18 mouse cellular contexts compared by ENCODE assay signal in the genomic region with DNA sequence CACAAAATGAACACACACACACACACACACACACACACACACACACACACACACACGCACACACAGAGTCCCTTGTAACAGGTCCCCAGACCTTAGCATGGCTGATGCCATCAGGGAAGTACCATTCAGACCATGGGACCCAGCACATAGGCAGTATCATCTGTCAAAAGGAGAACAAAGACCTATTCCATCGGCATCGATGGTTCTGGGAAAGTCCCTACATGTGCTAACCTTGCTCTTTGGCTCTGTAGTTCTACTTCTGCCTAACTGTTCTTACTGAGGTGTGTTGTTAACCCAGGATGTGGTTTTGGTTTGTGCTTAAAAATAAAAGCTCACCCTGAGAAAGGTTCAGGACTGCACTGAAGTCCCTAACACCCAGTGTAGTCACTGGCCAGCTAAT.
A peak's percentile ranks its signal among the peaks of the same experiment; 100 is the strongest.
DNase-seq lines count a peak whose midpoint lies in the region; ATAC-seq and TF ChIP-seq lines count a peak whose summit lies in the region.
"Had no signal": no experiment of that assay in that cellular context is flagged by ENCODE, and none has a peak within 500 bp of the region (broad histone marks: within the 10 kb centered on the region; RNA-seq: fewer than 3 reads in every experiment).

No protein-coding gene starts in this region.

- peak; percentile 97 for ATAC-seq in activated CD4-positive, CD25-positive, alpha-beta regulatory T cell, adult 4 months
- ATAC-seq: forebrain, embryonic 15.5 days; intestine, embryonic 16.5 days had no signal

- no peak overlapping the region for H3K27ac ChIP-seq in left cerebral cortex, adult 2 months
- H3K27ac ChIP-seq: forebrain, embryonic 15.5 days; heart, embryonic 15.5 days; hindbrain, embryonic 12.5 days; limb, embryonic 13.5 days had no signal

- no peak for TF ChIP-seq CTCF in left cerebral cortex, adult 2 months (IDR thresholded peaks at IDR 0.05)

- no peak overlapping the region for H3K4me3 ChIP-seq in left cerebral cortex, adult 2 months
- H3K4me3 ChIP-seq: erythroblast, embryonic 14.5 days; forebrain, embryonic 15.5 days; heart, embryonic 15.5 days; hindbrain, embryonic 12.5 days; limb, embryonic 13.5 days; megakaryocyte, embryonic 14.5 days had no signal

- intact Hi-C loops in left cerebral cortex, postnatal 4 days (cut with DNase I), result no loop called here
- intact Hi-C loops in left cerebral cortex, adult 2 months (cut with DNase I), result no loop called here

- DNase-seq in lung, postnatal 36 days, result peak; percentile 23
- DNase-seq in lung, postnatal 10 days, result no peak
- peak; percentile 76 to 79 for DNase-seq in natural killer cell, adult 2 months (ENCODE audit: low spot score in 2 of 2)
- DNase-seq in thymus, postnatal 14 days, result peak; percentile 36
- no peak for DNase-seq in layer of hippocampus, adult 18-20 months (ENCODE audit: low spot score in 2 of 2)
- DNase-seq in left cerebral cortex, postnatal 4 days, result no peak
- no peak for DNase-seq in left cerebral cortex, adult 2 months (ENCODE audit: extremely low spot score in 1 of 2, low spot score in 2 of 2)
- DNase-seq: cerebellum, postnatal 10 days; kidney, postnatal 25 days; right cerebral cortex, adult 18-20 months had no signal

Comparison
In these comparisons a context has a peak if more than half of its experiments do, and no peak if none do; other contexts are left out.
1. DNase-seq: peak in lung, postnatal 36 days (single experiment), natural killer cell, adult 2 months (2 of 2) and thymus, postnatal 14 days (single experiment); none in lung, postnatal 10 days (single experiment), layer of hippocampus, adult 18-20 months (0 of 2), left cerebral cortex, postnatal 4 days (single experiment) and left cerebral cortex, adult 2 months (0 of 2).